Mouse (Mus musculus) liver, embryonic 14.5 days (tissue): ENCODE measurements around the gene Vps13a.

Source experiments
- CTCF ChIP-seq: IDR thresholded peaks from 2 replicates; pipeline ENCODE4 v1.5.1; 2016; ENCODE audit warnings: antibody characterized with exemption, low read depth, control low read depth
- EP300 ChIP-seq: IDR thresholded peaks from 2 replicates; pipeline ENCODE4 v1.6.1; 2016; ENCODE audit warnings: antibody characterized with exemption, low read depth

GRCm38 (mm10) chr19:16736854-16737253 lies 43.9 kb downstream of the Vps13a start:
- TF ChIP-seq EP300: no peak
- TF ChIP-seq CTCF: no peak
